ENCODE assay signal across 9 mouse cellular contexts in genomic region chr9:89908601-89909000, GRCm38 (mm10). TPM values are rescaled to one million over a fixed set of nuclear protein-coding genes. Genes with fewer than 3 reads are reported as not detected.
A peak's percentile ranks its signal among the peaks of the same experiment; 100 is the strongest.
DNase-seq lines count a peak whose midpoint lies in the region; ATAC-seq and TF ChIP-seq lines count a peak whose summit lies in the region.
"Had no signal": no experiment of that assay in that cellular context is flagged by ENCODE, and none has a peak within 500 bp of the region (broad histone marks: within the 10 kb centered on the region; RNA-seq: fewer than 3 reads in every experiment).

No protein-coding gene starts in this region.

- H3K27ac ChIP-seq in lung, embryonic 14.5 days (ENCODE audit: low read depth): no peak overlapping the region
- H3K27ac ChIP-seq in heart, embryonic 12.5 days (ENCODE audit: poor library complexity, severe bottlenecking): no peak overlapping the region
- H3K27ac ChIP-seq in midbrain, embryonic 10.5 days (replicated peaks): no peak overlapping the region
- no peak overlapping the region for H3K27ac ChIP-seq in stomach, postnatal 0 days (replicated peaks)
- H3K27ac ChIP-seq: macrophage had no signal

- no peaks in the 10 kb centered on the region for H3K36me3 ChIP-seq in lung, embryonic 14.5 days (ENCODE audit: insufficient read depth)
- no peaks in the 10 kb centered on the region for H3K36me3 ChIP-seq in heart, embryonic 12.5 days
- no peaks in the 10 kb centered on the region for H3K36me3 ChIP-seq in midbrain, embryonic 10.5 days
- H3K36me3 ChIP-seq in stomach, postnatal 0 days (ENCODE audit: control insufficient read depth, insufficient read depth, low read length): no peaks in the 10 kb centered on the region

- peak overlapping the region; percentile 44 for H3K4me3 ChIP-seq in lung, embryonic 14.5 days (ENCODE audit: low read depth, low read length)
- peak overlapping the region; percentile 52 for H3K4me3 ChIP-seq in heart, embryonic 12.5 days
- H3K4me3 ChIP-seq in midbrain, embryonic 10.5 days: peak overlapping the region; percentile 61
- H3K4me3 ChIP-seq in stomach, postnatal 0 days (ENCODE audit: low read depth, low read length): peak overlapping the region; percentile 46

- H3K9me3 ChIP-seq in lung, embryonic 14.5 days (ENCODE audit: low read depth, low read length): no peaks in the 10 kb centered on the region
- H3K9me3 ChIP-seq in heart, embryonic 12.5 days (replicated peaks): no peaks in the 10 kb centered on the region
- H3K9me3 ChIP-seq in midbrain, embryonic 10.5 days (replicated peaks): no peaks in the 10 kb centered on the region
- no peaks in the 10 kb centered on the region for H3K9me3 ChIP-seq in stomach, postnatal 0 days (ENCODE audit: control insufficient read depth, low read length)

- no peak for TF ChIP-seq CTCF in lung, embryonic 14.5 days (IDR thresholded peaks at IDR 0.05; ENCODE audit: low read depth)
- TF ChIP-seq CTCF in stomach, postnatal 0 days (IDR thresholded peaks at IDR 0.05; ENCODE audit: low read depth): no peak

- no peak for TF ChIP-seq EP300 in stomach, postnatal 0 days (optimal IDR thresholded peaks at IDR 0.05)

- peak; percentile 10; the same call in 1 of the 2 replicates for ATAC-seq in lung, embryonic 14.5 days (ENCODE audit: insufficient read depth)
- ATAC-seq in heart, embryonic 12.5 days (ENCODE audit: insufficient number of reproducible peaks, low FRiP score): no peak
- ATAC-seq in stomach, postnatal 0 days (ENCODE audit: low FRiP score, low TSS enrichment): no peak

- H3K4me1 ChIP-seq in lung, embryonic 14.5 days (ENCODE audit: insufficient read depth): no peaks in the 10 kb centered on the region; the same call in 1 of the 2 replicates
- H3K4me1 ChIP-seq in heart, embryonic 12.5 days (replicated peaks): peaks cover 28% of the 10 kb centered on the region
- peaks cover 32% of the 10 kb centered on the region for H3K4me1 ChIP-seq in midbrain, embryonic 10.5 days
- 0 out of 2 replicates have a peak, but pooled peaks cover 7% of the 10 kb centered on the region for H3K4me1 ChIP-seq in stomach, postnatal 0 days (replicated peaks; ENCODE audit: control insufficient read depth, insufficient read depth)

- peak; percentile 68 for DNase-seq in lung, embryonic 14.5 days
- no peak for DNase-seq in lung, postnatal 25 days (ENCODE audit: low spot score)
- DNase-seq in cerebellum, postnatal 36 days: peak; percentile 71 to 79
- peak; percentile 49 to 61 for DNase-seq in layer of hippocampus, postnatal 25 days (ENCODE audit: extremely low spot score in 1 of 2, low spot score in 1 of 2)
- DNase-seq in midbrain, embryonic 10.5 days (ENCODE audit: low spot score): peak; percentile 56
- peak; percentile 17 for DNase-seq in stomach, postnatal 0 days (ENCODE audit: low spot score)
- no peak for DNase-seq in ovary, adult 18-20 months (ENCODE audit: low spot score)

- under 1% methylated on average over 33 of the region's 33 CpGs for WGBS in lung, embryonic 14.5 days
- under 1% methylated on average over 32 of the region's 33 CpGs for WGBS in heart, embryonic 12.5 days
- WGBS in midbrain, embryonic 10.5 days: under 1% methylated on average over 33 of the region's 33 CpGs
- under 1% methylated on average over 33 of the region's 33 CpGs for WGBS in stomach, postnatal 0 days

- H3K4me2 ChIP-seq in lung, embryonic 14.5 days: peak overlapping the region; percentile 86
- peak overlapping the region; percentile 92 for H3K4me2 ChIP-seq in heart, embryonic 12.5 days
- H3K4me2 ChIP-seq in stomach, postnatal 0 days (replicated peaks; ENCODE audit: low read depth): peak overlapping the region; percentile 83

- peaks cover 80% of the 10 kb centered on the region for H3K27me3 ChIP-seq in lung, embryonic 14.5 days (ENCODE audit: insufficient read depth, low read length)
- H3K27me3 ChIP-seq in heart, embryonic 12.5 days (replicated peaks): peaks cover 81% of the 10 kb centered on the region
- H3K27me3 ChIP-seq in midbrain, embryonic 10.5 days (ENCODE audit: low read depth, poor library complexity, severe bottlenecking): peaks cover 88% of the 10 kb centered on the region
- peaks cover 26% of the 10 kb centered on the region; the same call in 1 of the 2 replicates for H3K27me3 ChIP-seq in stomach, postnatal 0 days (ENCODE audit: control insufficient read depth, insufficient read depth, low read length)

- H3K9ac ChIP-seq in lung, embryonic 14.5 days: peak overlapping the region; percentile 22; the same call in 1 of the 2 replicates
- H3K9ac ChIP-seq in heart, embryonic 12.5 days: no peak overlapping the region
- H3K9ac ChIP-seq in stomach, postnatal 0 days (ENCODE audit: low read length): no peak overlapping the region

RNA-seq across cellular contexts. Expression of gene Rasgrf1, which starts 1.1 kb away (rescaled TPM):
- polyA plus RNA-seq in lung, embryonic 14.5 days (2014; fragmentation: Nextera tagmentation; extraction: Ambion mirVana): 0.46 and 0.53 TPM in 2 replicates
- polyA plus RNA-seq in heart, embryonic 12.5 days (2016; fragmentation: Nextera tagmentation; extraction: Ambion mirVana): 0.06 and 0.10 TPM in 2 replicates
- total RNA-seq in layer of hippocampus, postnatal 25 days (2021): 100 to 1,000 TPM; 405 to 439 TPM
- polyA plus RNA-seq in midbrain, embryonic 10.5 days (2016; fragmentation: Nextera tagmentation; extraction: Ambion mirVana): 0.02 and 0.06 TPM in 2 replicates
- polyA plus RNA-seq in stomach, postnatal 0 days (2015; fragmentation: Nextera tagmentation; extraction: Ambion mirVana): 0.13 and 0.22 TPM in 2 replicates
- polyA plus RNA-seq: macrophage had no signal

Comparison
In these comparisons a context has a peak if more than half of its experiments do, and no peak if none do; other contexts are left out.
1. DNase-seq: peak in lung, embryonic 14.5 days (single experiment), cerebellum, postnatal 36 days (2 of 2), layer of hippocampus, postnatal 25 days (2 of 2), midbrain, embryonic 10.5 days (single experiment) and stomach, postnatal 0 days (single experiment); none in lung, postnatal 25 days (single experiment) and ovary, adult 18-20 months (single experiment).
2. Peak in every context shown above with its lines, with median percentiles within 50 percentile points of each other: H3K4me2 ChIP-seq and H3K4me3 ChIP-seq.